ENCODE assay signal across 24 mouse cellular contexts in the genomic region with DNA sequence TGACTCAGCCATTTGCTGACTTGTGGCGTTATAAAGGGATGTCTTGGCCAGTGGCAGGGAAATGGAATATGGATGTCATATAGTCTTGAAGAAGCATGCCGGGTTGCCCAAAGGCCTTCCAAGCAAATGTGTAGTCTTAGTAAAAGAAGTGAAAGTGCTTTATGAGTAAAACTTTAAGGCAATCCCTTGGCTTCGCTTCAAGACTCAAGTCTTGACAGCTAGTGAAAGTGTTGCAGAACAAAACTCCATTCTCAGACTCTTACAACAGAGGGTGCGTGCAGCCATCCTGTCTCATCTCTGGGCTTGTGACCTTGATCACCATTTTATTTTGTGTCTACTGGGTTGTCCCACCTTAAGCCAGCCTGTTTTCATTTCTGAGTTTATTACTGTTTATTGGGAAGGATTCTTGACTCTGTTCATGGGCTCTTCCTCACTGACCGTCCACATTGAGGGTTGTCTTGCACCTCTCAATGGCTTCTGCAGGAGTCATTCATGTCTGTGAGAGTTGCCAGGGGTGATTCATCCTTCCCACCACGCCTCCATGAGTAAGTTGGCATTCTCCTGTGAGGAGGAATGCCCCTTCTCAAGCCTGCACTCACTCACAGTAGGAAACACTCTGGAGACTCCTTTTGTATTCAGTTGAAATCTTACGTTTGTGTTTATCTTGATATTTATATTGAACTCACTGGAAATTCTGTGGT. TPM values are rescaled to one million over a fixed set of nuclear protein-coding genes. Genes with fewer than 3 reads are reported as not detected.
DNase-seq lines count a peak whose midpoint lies in the region; ATAC-seq and TF ChIP-seq lines count a peak whose summit lies in the region.
"Had no signal": no experiment of that assay in that cellular context is flagged by ENCODE, and none has a peak within 500 bp of the region (broad histone marks: within the 10 kb centered on the region; RNA-seq: fewer than 3 reads in every experiment).

No protein-coding gene starts in this region.

- no peaks in the 10 kb centered on the region for H3K27me3 ChIP-seq in heart, embryonic 12.5 days (replicated peaks)
- peaks cover 6% of the 10 kb centered on the region; the same call in 1 of the 2 replicates for H3K27me3 ChIP-seq in heart, adult 2 months (ENCODE audit: control insufficient read depth, insufficient read depth, low read length)
- H3K27me3 ChIP-seq in Patski = no peaks in the 10 kb centered on the region

- POLR2A ChIA-PET in Patski (lab: Charles Lee) = no interaction called here

- no peak for TF ChIP-seq CTCF in heart, adult 2 months (IDR thresholded peaks at IDR 0.05)
- TF ChIP-seq CTCF in Patski (IDR thresholded peaks at IDR 0.05) = no peak

- no peak for TF ChIP-seq EP300 in heart, adult 2 months (IDR thresholded peaks at IDR 0.05; ENCODE audit: insufficient read depth, low read depth, low read length)

- no peak overlapping the region for H3K9ac ChIP-seq in heart, embryonic 12.5 days
- H3K9ac ChIP-seq in heart, adult 2 months (ENCODE audit: low read depth, low read length) = no peak overlapping the region
- H3K9ac ChIP-seq: forebrain, embryonic 13.5 days; hindbrain, embryonic 13.5 days; limb, embryonic 12.5 days; liver, embryonic 12.5 days; lung, embryonic 15.5 days; neural tube, embryonic 15.5 days had no signal

- 73% methylated on average over 7 of the region's 7 CpGs for WGBS in heart, embryonic 12.5 days
- WGBS in heart, adult 2 months = 70% methylated on average over 7 of the region's 7 CpGs

- peak overlapping the region; percentile 1; the same call in 1 of the 2 replicates for H3K27ac ChIP-seq in heart, embryonic 12.5 days (ENCODE audit: poor library complexity, severe bottlenecking)
- no peak overlapping the region for H3K27ac ChIP-seq in heart, adult 2 months
- H3K27ac ChIP-seq: forebrain, embryonic 13.5 days; hindbrain, embryonic 13.5 days; limb, embryonic 12.5 days; liver, embryonic 12.5 days; lung, embryonic 15.5 days; neural tube, embryonic 15.5 days; stomach, postnatal 0 days had no signal

- in situ Hi-C loops in Patski (cut with MboI; ENCODE audit: low pct_unique_long_range_greater_than_20kb) = no loop called here

- peaks cover 3% of the 10 kb centered on the region; the same call in 1 of the 2 replicates for H3K36me3 ChIP-seq in heart, embryonic 12.5 days
- H3K36me3 ChIP-seq in heart, adult 2 months (ENCODE audit: control insufficient read depth, insufficient read depth, low read length) = no peaks in the 10 kb centered on the region
- H3K36me3 ChIP-seq: hindbrain, embryonic 13.5 days; limb, embryonic 12.5 days; liver, embryonic 12.5 days; lung, embryonic 15.5 days; neural tube, embryonic 15.5 days had no signal

- H3K79me2 ChIP-seq in heart, adult 2 months (replicated peaks; ENCODE audit: control insufficient read depth, insufficient read depth, low read length) = no peaks in the 10 kb centered on the region

- 0 out of 2 replicates have a peak overlapping the region, but pooled peaks have one; percentile 9 for H3K4me2 ChIP-seq in heart, embryonic 12.5 days
- H3K4me2 ChIP-seq: forebrain, embryonic 13.5 days; hindbrain, embryonic 13.5 days; limb, embryonic 12.5 days; liver, embryonic 12.5 days; lung, embryonic 15.5 days; neural tube, embryonic 15.5 days had no signal

- no peak for DNase-seq in heart, adult 2 months
- DNase-seq in 3T3-L1 (ENCODE audit: low read depth, low spot score) (peak; percentile 96), Patski (ENCODE audit: low read depth, low spot score) (peak; percentile 68)
- peak; percentile 72 to 74 for DNase-seq in adrenal gland, postnatal 36 days
- no peak for DNase-seq in layer of hippocampus, adult 9-11 months
- DNase-seq in right cerebral cortex, adult 18-20 months = no peak
- DNase-seq: cerebellum, adult 18-20 months; cerebellum, postnatal 36 days; gastrocnemius, postnatal 14 days; heart, postnatal 10 days; kidney, postnatal 36 days; midbrain, embryonic 14.5 days; right cerebral cortex, postnatal 4 days; thymus, postnatal 14 days had no signal

- no peaks in the 10 kb centered on the region for H3K9me3 ChIP-seq in heart, embryonic 12.5 days (replicated peaks)
- H3K9me3 ChIP-seq: forebrain, embryonic 13.5 days; hindbrain, embryonic 13.5 days; limb, embryonic 12.5 days; liver, embryonic 12.5 days; lung, embryonic 15.5 days; megakaryocyte, embryonic 14.5 days; neural tube, embryonic 15.5 days had no signal

- no peak overlapping the region for H3K4me3 ChIP-seq in heart, embryonic 12.5 days
- H3K4me3 ChIP-seq in heart, adult 2 months = no peak overlapping the region
- H3K4me3 ChIP-seq: forebrain, embryonic 13.5 days; hindbrain, embryonic 13.5 days; limb, embryonic 12.5 days; liver, embryonic 12.5 days; lung, embryonic 15.5 days; megakaryocyte, embryonic 14.5 days; neural tube, embryonic 15.5 days had no signal

- no peak for ATAC-seq in heart, embryonic 12.5 days (ENCODE audit: insufficient number of reproducible peaks, low FRiP score)
- ATAC-seq in Patski = peak; percentile 89
- no peak for ATAC-seq in erythroblast, adult 5-6 weeks (replicated peaks; ENCODE audit: low FRiP score, poor library complexity, severe bottlenecking)
- ATAC-seq: forebrain, embryonic 13.5 days; liver, embryonic 12.5 days had no signal

- TF ChIP-seq POLR2A in heart, adult 2 months (IDR thresholded peaks at IDR 0.05; ENCODE audit: insufficient read depth, low read depth, low read length) = no peak

- intact Hi-C loops in heart, adult 2 months (cut with DNase I) = no loop called here

- peaks cover 52% of the 10 kb centered on the region for H3K4me1 ChIP-seq in heart, embryonic 12.5 days (replicated peaks)
- H3K4me1 ChIP-seq in heart, adult 2 months (ENCODE audit: control insufficient read depth, insufficient read depth, low read length) = peaks cover 3% of the 10 kb centered on the region; the same call in 1 of the 2 replicates
- H3K4me1 ChIP-seq: limb, embryonic 12.5 days; liver, embryonic 12.5 days; lung, embryonic 15.5 days had no signal

- CTCF ChIA-PET in Patski (lab: Charles Lee) = no interaction called here

RNA-seq across cellular contexts. Expression of a gene that starts 4.4 kb away (rescaled TPM):
- 65.0 and 65.8 TPM in 2 replicates for polyA plus RNA-seq in heart, embryonic 12.5 days (2016; fragmentation: Nextera tagmentation; extraction: Ambion mirVana)
- total RNA-seq in heart, adult 2 months (2021) = under 1 TPM; 0.10 to 0.32 TPM
- polyA plus RNA-seq in heart, adult 2 months (2012; rRNA removed) = 0.68 and 1.2 TPM in 2 replicates
- polyA plus RNA-seq in Patski (2021) = 0.04 TPM
- under 1 TPM; 0.30 to 0.33 TPM for total RNA-seq in adrenal gland, postnatal 36 days (2021)
- total RNA-seq in erythroblast, adult 5-6 weeks (2015; ENCODE audit: low replicate concordance) = not detected in 2 replicates
- not detected in 2 replicates for total RNA-seq in erythroblast, adult 5-6 weeks (2017; ENCODE audit: low replicate concordance)

Comparison
In these comparisons a context has a peak if more than half of its experiments do, and no peak if none do; other contexts are left out.
1. DNase-seq: peak in 3T3-L1 (single experiment), Patski (single experiment) and adrenal gland, postnatal 36 days (2 of 2); none in heart, adult 2 months (0 of 2), layer of hippocampus, adult 9-11 months (single experiment) and right cerebral cortex, adult 18-20 months (single experiment).